Mouse (Mus musculus) forebrain, embryonic 13.5 days (tissue): ENCODE results near the gene Ttc39b. TPM values are rescaled to one million over a fixed set of nuclear protein-coding genes. Genes with fewer than 3 reads are reported as not detected.
"Not testable (repeated sequence)": the region's sequence is repeated elsewhere in the genome, so short reads cannot be mapped to it uniquely, and the experiment has no call there.

Source experiments
- ATAC-seq: fragments of 200-750 bp; cut with Nextera tagmentation; 2 replicates; pipeline ENCODE4 v1.8.0; 2017
- H3K27ac ChIP-seq: fragments of 300-500 bp; sonication (generic); 2 replicates; pipeline ENCODE4 v1.5.1; 2015; ENCODE audit warnings: inconsistent platforms, mild to moderate bottlenecking, moderate library complexity
- H3K27me3 ChIP-seq: fragments of 300-500 bp; sonication (generic); 2 replicates; pipeline ENCODE4 v1.6.1; 2015; ENCODE audit warnings: mild to moderate bottlenecking, inconsistent platforms
- H3K36me3 ChIP-seq: fragments of 300-500 bp; sonication (generic); 2 replicates; pipeline ENCODE4 v1.6.1; 2015; ENCODE audit warnings: mild to moderate bottlenecking, inconsistent platforms; ENCODE audit not compliant: poor library complexity, severe bottlenecking
- H3K4me1 ChIP-seq: fragments of 300-500 bp; sonication (generic); 2 replicates; pipeline ENCODE4 v1.6.1; 2015; ENCODE audit warnings: inconsistent platforms
- H3K4me2 ChIP-seq: fragments of 300-500 bp; sonication (generic); 2 replicates; pipeline ENCODE4 v1.6.1; 2015; ENCODE audit warnings: inconsistent platforms, mild to moderate bottlenecking, moderate library complexity
- H3K4me3 ChIP-seq: fragments of 300-500 bp; sonication (generic); 2 replicates; pipeline ENCODE4 v1.5.1; 2015; ENCODE audit warnings: mild to moderate bottlenecking, inconsistent platforms
- H3K9ac ChIP-seq: fragments of 300-500 bp; sonication (generic); 2 replicates; pipeline ENCODE4 v1.6.1; 2015; ENCODE audit warnings: mild to moderate bottlenecking, inconsistent platforms
- H3K9me3 ChIP-seq: fragments of 300-500 bp; sonication (generic); replicated peaks from 2 replicates; pipeline ENCODE4 v1.6.1; 2016; ENCODE audit warnings: inconsistent platforms
- WGBS: fragments of 180-500 bp; shearing (Covaris S2); methylation state at CpG from one replicate; pipeline ENCODE4 v1.1.7; 2015; 5-methylcytosine and 5-hydroxymethylcytosine counted together
- polyA plus RNA-seq: library from polyadenylated mRNA; unstranded; fragments of >200 nt; fragmentation: Nextera tagmentation; extraction: Ambion mirVana; gene quantifications from 2 replicates; pipeline ENCODE4 v1.2.1, GENCODE M21; 2015

Gene Ttc39b
- polyA plus RNA-seq, 1 experiment from 2014 or later = 12.8 TPM

DNA sequence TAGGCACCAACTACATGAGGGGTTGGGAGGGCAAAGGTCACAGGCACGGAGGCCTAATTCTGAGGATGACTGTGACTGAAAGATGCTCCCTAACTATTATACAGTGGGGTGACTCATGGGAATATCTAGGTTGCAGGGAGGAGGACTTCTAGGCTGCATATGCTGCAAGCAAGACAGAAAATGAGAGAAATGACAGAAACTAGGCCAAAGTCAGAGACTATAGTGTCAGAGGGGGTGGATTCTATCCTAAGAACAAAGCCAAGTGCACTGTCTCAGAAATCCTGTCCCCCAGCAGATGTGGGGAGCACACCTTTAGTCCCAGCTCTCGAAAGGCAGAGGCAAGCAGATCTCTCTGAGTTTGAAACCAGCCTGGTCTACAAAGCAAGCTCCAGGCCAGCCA is 59.2 kb downstream of the Ttc39b start:
- H3K27me3 ChIP-seq = no peaks in the 10 kb centered on the region
- H3K27ac ChIP-seq = no peak overlapping the region
- H3K4me2 ChIP-seq = no peak overlapping the region
- 91% methylated on average over 2 of the region's 2 CpGs for WGBS
- H3K4me3 ChIP-seq = no peak overlapping the region
- no peak for ATAC-seq
- H3K4me1 ChIP-seq = peaks cover 14% of the 10 kb centered on the region
- H3K9ac ChIP-seq = no peak overlapping the region
- H3K36me3 ChIP-seq = 0 out of 2 replicates have a peak, but pooled peaks cover under 1% of the 10 kb centered on the region
- H3K9me3 ChIP-seq = no peaks in the 10 kb centered on the region

DNA sequence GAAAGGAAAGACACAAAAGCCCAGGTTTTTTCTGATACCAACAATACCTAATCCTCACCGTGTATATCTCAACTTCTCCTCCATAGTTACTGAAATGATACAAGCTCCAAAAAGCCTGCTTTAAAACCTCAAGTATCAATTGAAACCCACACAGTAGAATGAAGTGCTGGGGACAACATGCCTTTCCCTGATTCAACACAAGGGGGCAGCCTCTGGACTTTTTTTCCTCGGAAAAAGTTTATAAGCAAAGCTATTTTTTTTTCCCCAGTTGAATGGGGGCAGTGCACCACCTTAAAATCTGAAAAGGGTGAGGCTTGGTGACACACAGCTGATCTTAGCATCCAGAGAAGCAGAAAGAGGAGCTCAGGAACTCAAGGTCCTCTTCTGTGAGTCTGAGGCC is 62.1 kb downstream of the Ttc39b start:
- H3K27me3 ChIP-seq = no peaks in the 10 kb centered on the region
- H3K27ac ChIP-seq = no peak overlapping the region
- 0 out of 2 replicates have a peak, but pooled peaks cover 6% of the 10 kb centered on the region for H3K36me3 ChIP-seq
- 0 out of 2 replicates have a peak, but pooled peaks have one; percentile 43 for ATAC-seq
- H3K9ac ChIP-seq = no peak overlapping the region
- peaks cover 15% of the 10 kb centered on the region for H3K4me1 ChIP-seq
- no peak overlapping the region for H3K4me3 ChIP-seq
- no peaks in the 10 kb centered on the region for H3K9me3 ChIP-seq
- H3K4me2 ChIP-seq = no peak overlapping the region
- WGBS = 2% methylated on average over 2 of the region's 2 CpGs

DNA sequence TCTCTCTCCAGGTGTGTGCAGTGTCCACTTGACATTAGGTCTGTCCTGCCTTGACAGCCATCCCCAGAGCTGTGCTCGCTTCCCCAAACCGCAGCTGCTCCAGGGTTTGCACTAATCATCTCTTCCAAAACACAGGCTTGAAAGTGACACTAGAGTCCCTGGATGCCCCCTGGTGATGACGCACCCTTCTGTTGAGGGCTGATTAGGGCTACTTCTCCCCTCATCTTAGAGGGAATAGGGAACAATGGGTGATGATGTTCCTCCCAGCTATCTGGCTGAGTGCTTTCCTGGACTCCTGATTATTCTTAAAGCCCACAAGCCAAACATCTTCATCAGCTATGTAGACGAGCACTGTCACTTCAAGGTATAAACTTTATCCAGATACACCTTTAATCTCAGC is 64.4 kb downstream of the Ttc39b start:
- Histone ChIP-seq H3K27me3 (no peaks in the 10 kb centered on the region), H3K4me1 (peaks cover 7% of the 10 kb centered on the region; the same call in 1 of the 2 replicates), H3K27ac (no peak overlapping the region), H3K9me3 (no peaks in the 10 kb centered on the region), H3K4me3 (no peak overlapping the region), H3K9ac (no peak overlapping the region), H3K4me2 (no peak overlapping the region), H3K36me3 (0 out of 2 replicates have a peak, but pooled peaks cover 6% of the 10 kb centered on the region)
- ATAC-seq = no peak
- WGBS = 79% methylated on average over 4 of the region's 4 CpGs

DNA sequence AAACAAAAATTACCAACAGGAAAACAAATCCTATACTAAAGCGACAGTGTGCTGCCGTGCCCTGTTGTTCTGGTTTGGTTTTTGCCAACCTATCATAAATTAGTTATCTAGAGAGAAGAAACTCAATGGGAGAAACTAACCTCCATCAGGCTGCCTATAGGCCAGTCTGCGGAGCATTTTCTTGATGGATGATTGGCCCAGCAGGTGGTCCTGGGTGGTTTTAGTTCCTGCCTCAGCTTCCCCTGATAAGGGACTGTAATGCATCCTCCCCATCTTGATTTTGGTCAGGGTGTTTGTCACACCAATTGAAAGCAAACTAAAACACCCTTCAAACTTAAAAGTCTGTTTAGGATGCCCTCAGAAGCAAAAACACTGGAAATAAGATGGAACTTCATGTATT is 65.8 kb downstream of the Ttc39b start:
- Histone ChIP-seq H3K9me3 (no peaks in the 10 kb centered on the region), H3K4me3 (no peak overlapping the region), H3K9ac (no peak overlapping the region), H3K36me3 (0 out of 2 replicates have a peak, but pooled peaks cover 6% of the 10 kb centered on the region), H3K27me3 (no peaks in the 10 kb centered on the region), H3K4me2 (no peak overlapping the region), H3K27ac (no peak overlapping the region), H3K4me1 (peaks cover 7% of the 10 kb centered on the region; the same call in 1 of the 2 replicates)
- 90% methylated on average over 3 of the region's 3 CpGs for WGBS
- ATAC-seq = no peak

DNA sequence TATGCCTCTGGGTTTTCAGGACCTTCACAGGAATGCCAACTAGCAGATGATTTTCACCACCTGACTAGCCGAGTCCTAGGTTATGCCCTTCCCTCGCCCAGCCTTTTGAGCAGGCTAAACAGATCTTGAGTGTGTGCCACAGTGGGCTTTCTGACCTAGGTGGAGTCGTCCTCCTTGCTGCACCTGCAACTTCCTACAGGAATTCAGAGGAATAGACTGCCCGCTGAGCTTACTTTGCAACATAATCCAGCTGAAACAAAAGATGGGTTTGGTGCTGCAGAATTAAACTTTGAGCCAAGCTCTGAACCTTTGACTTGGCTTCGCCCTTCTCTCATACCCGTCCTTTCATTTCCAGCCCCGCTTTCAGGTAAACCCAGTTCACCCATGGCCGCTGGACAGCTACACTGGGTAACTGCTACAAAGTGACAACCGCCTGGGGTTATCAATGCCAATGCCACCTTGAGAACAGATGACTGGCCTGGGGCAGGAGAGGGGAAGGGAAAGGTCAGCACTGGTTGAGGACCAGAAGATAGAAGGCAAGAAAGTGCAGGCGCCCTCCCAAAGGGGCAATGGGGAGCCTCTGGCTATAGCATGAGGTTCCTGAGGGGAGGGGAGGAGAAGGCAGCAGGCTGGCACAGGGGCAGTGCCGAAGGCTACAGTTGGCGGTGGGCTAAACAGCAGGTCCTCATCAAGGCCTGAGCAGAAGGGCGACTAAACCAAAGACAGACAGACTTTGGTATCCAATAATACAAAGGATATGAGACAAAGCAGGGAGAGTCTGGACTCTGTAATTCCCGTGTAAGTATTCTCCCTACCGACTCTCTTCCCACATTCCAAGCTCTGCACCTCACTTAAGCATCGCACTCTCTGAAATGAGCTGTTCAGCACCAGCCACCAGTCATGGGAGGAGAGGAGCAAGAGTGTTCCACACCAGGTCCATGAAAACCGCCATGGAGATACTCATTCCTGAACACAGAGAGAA is 66.5 kb downstream of the Ttc39b start:
- Histone ChIP-seq H3K9ac (no peak overlapping the region), H3K4me3 (no peak overlapping the region), H3K4me1 (0 out of 2 replicates have a peak, but pooled peaks cover 6% of the 10 kb centered on the region), H3K4me2 (no peak overlapping the region), H3K9me3 (no peaks in the 10 kb centered on the region), H3K36me3 (0 out of 2 replicates have a peak, but pooled peaks cover 6% of the 10 kb centered on the region), H3K27ac (no peak overlapping the region), H3K27me3 (no peaks in the 10 kb centered on the region)
- WGBS = 43% methylated on average over 17 of the region's 17 CpGs
- ATAC-seq = no peak

DNA sequence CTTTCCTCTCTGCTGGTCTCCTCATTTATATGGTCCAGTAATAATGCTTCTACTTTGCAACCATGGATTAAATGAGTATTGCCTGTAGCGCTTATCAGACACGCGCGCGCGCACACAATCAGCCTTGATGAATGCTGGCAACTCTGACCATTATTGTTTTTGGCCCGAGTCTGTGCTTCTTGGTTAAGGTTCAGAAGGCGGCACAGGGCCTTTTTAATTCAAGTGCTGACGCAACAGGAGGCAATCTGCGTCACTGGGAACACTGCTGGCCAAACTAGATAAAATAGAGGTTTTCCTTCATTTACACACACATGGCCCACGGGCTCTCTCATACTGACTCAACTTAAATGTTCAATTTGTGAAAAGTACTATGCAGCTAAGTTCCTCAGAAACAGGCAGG is 67.3 kb downstream of the Ttc39b start:
- no peak overlapping the region for H3K4me3 ChIP-seq
- ATAC-seq = no peak
- 0 out of 2 replicates have a peak, but pooled peaks cover 4% of the 10 kb centered on the region for H3K4me1 ChIP-seq
- H3K9me3 ChIP-seq = no peaks in the 10 kb centered on the region
- H3K27me3 ChIP-seq = no peaks in the 10 kb centered on the region
- 0 out of 2 replicates have a peak, but pooled peaks cover 6% of the 10 kb centered on the region for H3K36me3 ChIP-seq
- 74% methylated on average over 11 of the region's 11 CpGs for WGBS
- no peak overlapping the region for H3K27ac ChIP-seq
- no peak overlapping the region for H3K4me2 ChIP-seq
- no peak overlapping the region for H3K9ac ChIP-seq

DNA sequence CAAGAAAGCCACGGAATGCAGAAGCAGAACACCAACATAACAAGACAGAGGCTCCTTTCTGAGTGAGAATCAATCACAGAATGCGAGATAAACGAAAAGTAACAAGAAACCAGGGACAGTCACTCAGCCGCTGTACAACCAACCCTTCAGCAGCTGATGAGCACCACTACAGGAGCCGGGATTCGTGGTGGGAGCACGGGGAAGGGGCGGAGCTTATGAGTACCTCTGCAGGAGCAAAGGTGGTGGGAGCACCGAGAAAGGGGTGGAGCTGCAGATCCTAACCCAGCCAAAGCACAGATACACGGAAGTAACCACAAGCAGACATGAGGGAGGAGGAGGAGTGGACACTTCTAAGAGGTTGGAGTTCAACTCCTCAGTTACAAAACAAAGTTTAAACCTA is 69.1 kb downstream of the Ttc39b start:
- 96% methylated on average over 10 of the region's 10 CpGs for WGBS
- H3K36me3 ChIP-seq = 0 out of 2 replicates have a peak, but pooled peaks cover 6% of the 10 kb centered on the region
- H3K27me3 ChIP-seq = no peaks in the 10 kb centered on the region
- ATAC-seq = no peak
- 0 out of 2 replicates have a peak, but pooled peaks cover 4% of the 10 kb centered on the region for H3K4me1 ChIP-seq
- H3K4me2 ChIP-seq = no peak overlapping the region
- H3K27ac ChIP-seq = no peak overlapping the region
- no peak overlapping the region for H3K4me3 ChIP-seq
- no peak overlapping the region for H3K9ac ChIP-seq
- H3K9me3 ChIP-seq = no peaks in the 10 kb centered on the region

DNA sequence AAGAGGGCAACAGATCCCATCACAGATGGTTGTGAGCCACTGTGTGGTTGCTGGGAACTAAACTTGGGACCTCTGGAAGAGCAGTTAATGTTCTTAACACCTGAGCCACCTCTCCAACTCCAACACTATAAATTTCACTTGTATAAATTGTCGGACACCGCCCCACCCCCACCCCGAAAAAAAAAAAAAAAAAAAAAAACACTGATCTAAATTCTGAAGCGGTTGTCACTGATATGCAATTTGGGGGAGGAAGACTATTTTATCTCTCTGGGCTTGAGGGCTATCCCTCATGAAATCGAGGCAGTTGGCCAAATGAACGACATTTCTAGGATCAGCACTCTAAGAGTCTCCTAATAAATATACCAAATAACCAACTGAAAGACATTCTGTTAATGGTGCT is 70.4 kb downstream of the Ttc39b start:
- Histone ChIP-seq H3K4me2 (no peak overlapping the region), H3K36me3 (no peaks in the 10 kb centered on the region), H3K4me1 (0 out of 2 replicates have a peak, but pooled peaks cover 4% of the 10 kb centered on the region), H3K27ac (no peak overlapping the region), H3K27me3 (no peaks in the 10 kb centered on the region), H3K4me3 (no peak overlapping the region), H3K9ac (no peak overlapping the region), H3K9me3 (no peaks in the 10 kb centered on the region)
- ATAC-seq = no peak
- 90% methylated on average over 6 of the region's 6 CpGs for WGBS

DNA sequence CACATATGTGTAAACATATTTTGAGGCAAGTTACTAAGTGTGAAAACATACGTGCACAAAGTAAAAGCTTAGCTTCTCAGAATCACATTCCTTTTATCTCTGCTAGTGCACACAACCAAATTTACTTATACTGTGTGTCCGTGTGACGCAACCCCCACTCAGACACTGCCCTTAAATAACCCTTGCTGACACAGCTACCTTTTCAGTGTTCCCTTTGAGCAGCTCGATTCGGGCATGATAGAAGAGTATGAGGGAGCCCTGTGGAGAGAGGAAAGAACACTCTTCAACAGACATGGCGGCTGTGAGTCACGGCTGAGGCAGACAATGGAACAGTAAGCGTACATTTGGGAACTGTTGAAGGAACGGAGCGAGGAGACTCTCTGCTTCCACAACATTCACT is 80.3 kb downstream of the Ttc39b start:
- H3K4me3 ChIP-seq = no peak overlapping the region
- no peak overlapping the region for H3K27ac ChIP-seq
- no peak overlapping the region for H3K9ac ChIP-seq
- no peaks in the 10 kb centered on the region for H3K9me3 ChIP-seq
- no peak overlapping the region for H3K4me2 ChIP-seq
- WGBS = 85% methylated on average over 10 of the region's 10 CpGs
- H3K4me1 ChIP-seq = peaks cover 5% of the 10 kb centered on the region
- ATAC-seq = no peak
- 0 out of 2 replicates have a peak, but pooled peaks cover 5% of the 10 kb centered on the region for H3K36me3 ChIP-seq
- H3K27me3 ChIP-seq = no peaks in the 10 kb centered on the region

DNA sequence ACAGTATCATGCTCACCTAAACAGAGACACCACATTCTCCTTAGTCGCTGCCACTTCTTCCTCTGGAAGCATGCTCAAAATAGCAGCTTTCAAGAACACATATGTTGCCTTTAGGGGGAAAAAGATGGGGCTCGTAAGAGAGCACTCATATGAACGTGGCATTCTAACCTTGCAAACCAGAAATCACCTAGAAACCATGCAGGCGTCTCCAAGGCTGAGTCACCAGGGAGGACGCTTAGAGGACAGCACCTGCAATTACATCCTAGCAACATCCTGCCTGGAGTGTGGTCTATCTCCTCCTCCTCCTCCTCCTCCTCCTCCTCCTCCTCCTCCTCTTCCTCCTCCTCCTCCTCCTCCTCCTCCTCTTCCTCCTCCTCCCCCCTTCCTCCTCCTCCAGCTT is 82.4 kb downstream of the Ttc39b start:
- Histone ChIP-seq H3K4me3 (no peak overlapping the region), H3K9me3 (no peaks in the 10 kb centered on the region), H3K4me2 (no peak overlapping the region), H3K4me1 (peaks cover 11% of the 10 kb centered on the region), H3K27ac (no peak overlapping the region), H3K27me3 (no peaks in the 10 kb centered on the region), H3K9ac (no peak overlapping the region), H3K36me3 (peaks cover 6% of the 10 kb centered on the region; the same call in 1 of the 2 replicates)
- WGBS = 77% methylated on average over 5 of the region's 5 CpGs
- ATAC-seq = no peak

DNA sequence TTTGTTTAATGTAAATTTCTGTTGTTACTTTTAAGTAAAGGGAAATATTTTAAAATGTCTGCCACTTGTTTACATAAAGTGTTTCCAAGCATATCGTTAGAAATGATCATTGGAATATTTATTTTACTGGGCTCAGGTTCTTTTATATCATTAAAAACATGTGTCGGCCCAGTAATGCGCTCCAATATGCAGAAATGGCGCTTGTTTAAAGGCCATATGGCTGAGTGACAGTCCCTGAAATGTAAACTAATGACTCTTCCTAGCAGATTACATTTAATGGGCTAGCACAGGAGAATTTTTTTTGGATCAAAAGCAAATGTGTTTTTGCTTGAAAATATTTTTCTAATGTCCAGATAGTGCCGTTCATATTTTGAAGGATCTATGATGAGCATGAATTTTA is 86.4 kb downstream of the Ttc39b start:
- peaks cover 4% of the 10 kb centered on the region; the same call in 1 of the 2 replicates for H3K36me3 ChIP-seq
- H3K4me3 ChIP-seq = no peak overlapping the region
- H3K4me2 ChIP-seq = no peak overlapping the region
- H3K4me1 ChIP-seq = peaks cover 21% of the 10 kb centered on the region
- H3K27ac ChIP-seq = 0 out of 2 replicates have a peak overlapping the region, but pooled peaks have one; percentile 16
- no peaks in the 10 kb centered on the region for H3K9me3 ChIP-seq
- 77% methylated on average over 5 of the region's 5 CpGs for WGBS
- H3K9ac ChIP-seq = no peak overlapping the region
- no peak for ATAC-seq
- no peaks in the 10 kb centered on the region for H3K27me3 ChIP-seq

DNA sequence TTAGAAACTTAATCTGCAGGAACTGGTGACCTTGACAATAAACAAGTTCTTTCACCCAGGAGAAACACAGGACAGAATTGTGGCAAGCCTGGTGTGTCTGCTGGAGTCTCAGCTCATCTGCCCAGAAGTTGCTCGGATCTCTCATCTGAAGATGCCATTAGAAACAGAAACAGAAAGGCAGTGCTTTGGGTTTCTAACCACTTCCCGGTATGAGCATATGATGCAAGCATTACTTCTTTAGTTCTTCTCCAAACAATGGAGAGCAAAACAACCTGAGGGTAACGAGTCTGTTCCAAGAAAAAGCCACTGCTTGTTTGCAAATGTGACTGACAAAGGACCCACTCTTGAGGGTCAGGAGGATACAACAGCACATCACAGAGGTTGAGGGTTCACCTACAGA is 88.8 kb downstream of the Ttc39b start:
- H3K4me2 ChIP-seq, H3K9me3 ChIP-seq, H3K36me3 ChIP-seq, H3K4me3 ChIP-seq, H3K27me3 ChIP-seq, H3K9ac ChIP-seq, H3K27ac ChIP-seq, ATAC-seq: not testable (repeated sequence)
- WGBS = 34% methylated on average over 2 of the region's 3 CpGs
- H3K4me1 ChIP-seq = peaks cover 24% of the 10 kb centered on the region
